Mouse (Mus musculus) CH12.LX (cell line): ENCODE results near the gene Alpk1. TPM values are rescaled to one million over a fixed set of nuclear protein-coding genes. Genes with fewer than 3 reads are reported as not detected.

Experiments
- DNase-seq: peaks from one replicate; pipeline ENCODE4 v3.0.0-alpha.2; 2013; ENCODE audit errors: extremely low read depth
- H3K27ac ChIP-seq: 2 replicates; pipeline ENCODE4 v1.5.1; 2012; ENCODE audit warnings: low read depth, mild to moderate bottlenecking, control low read depth, moderate library complexity; ENCODE audit not compliant: insufficient read depth
- H3K27me3 ChIP-seq: replicated peaks from 2 replicates; pipeline ENCODE3; 2012; ENCODE audit warnings: inconsistent platforms
- H3K36me3 ChIP-seq, 2 experiments: replicated peaks in 1 of 2; 2 replicates each; pipeline versions ENCODE3 to v1.6.1; 2012; ENCODE audit warnings: inconsistent platforms in 1 of 2, low read length in 1 of 2, mild to moderate bottlenecking in 1 of 2, mixed read lengths in 1 of 2, moderate library complexity in 1 of 2; ENCODE audit not compliant: control insufficient read depth in 1 of 2, insufficient read depth in 1 of 2
- H3K4me1 ChIP-seq, 2 experiments: 2 replicates each; pipeline ENCODE4 v1.6.1; 2012; ENCODE audit warnings: inconsistent platforms in 1 of 2, moderate library complexity in 1 of 2; ENCODE audit not compliant: insufficient read depth in 2 of 2, control insufficient read depth in 1 of 2
- H3K4me2 ChIP-seq: 2 replicates; pipeline ENCODE4 v1.6.1; 2012; ENCODE audit warnings: low read depth, mild to moderate bottlenecking, control low read depth; ENCODE audit not compliant: poor library complexity, insufficient read depth, severe bottlenecking
- H3K4me3 ChIP-seq, 3 experiments: fragments of 150-350 bp in 1 of 3; sonication (generic) in 1 of 3; replicated peaks in 1 of 3; 2 replicates each; pipeline versions ENCODE3 to v1.5.1; 2011 to 2012; ENCODE audit warnings: low read depth in 2 of 3, low read length in 2 of 3, mild to moderate bottlenecking in 2 of 3, moderate library complexity in 2 of 3, control low read depth in 1 of 3, improper control_type of control experiment in 1 of 3, inconsistent platforms in 1 of 3, mixed read lengths in 1 of 3; ENCODE audit not compliant: poor library complexity in 1 of 3
- H3K79me2 ChIP-seq: replicated peaks from 2 replicates; pipeline ENCODE4 v1.6.1; 2012; ENCODE audit warnings: mild to moderate bottlenecking, moderate library complexity; ENCODE audit not compliant: control insufficient read depth, poor library complexity, insufficient read depth, severe bottlenecking; ENCODE audit errors: extremely low read depth
- H3K9ac ChIP-seq: 2 replicates; pipeline ENCODE4 v1.6.1; 2012; ENCODE audit warnings: low read depth, mild to moderate bottlenecking, control low read depth, moderate library complexity; ENCODE audit not compliant: insufficient read depth
- H3K9me3 ChIP-seq: replicated peaks from 2 replicates; pipeline ENCODE3; 2012; ENCODE audit warnings: low read length, inconsistent platforms, mixed read lengths
- CHD2 ChIP-seq: IDR thresholded peaks from 2 replicates; pipeline ENCODE4 v1.6.1; 2011; ENCODE audit warnings: low read length, improper control_type of control experiment
- ETS1 ChIP-seq: conservative IDR thresholded peaks from 2 replicates; pipeline ENCODE4 v1.6.1; 2012; ENCODE audit warnings: low read depth, mild to moderate bottlenecking, inconsistent platforms, low read length, improper control_type of control experiment, moderate library complexity
- IRF4 ChIP-seq: IDR thresholded peaks from 2 replicates; pipeline ENCODE4 v1.6.1; 2014; ENCODE audit warnings: low read depth, mild to moderate bottlenecking, inconsistent platforms, low read length, improper control_type of control experiment
- JUN ChIP-seq: IDR thresholded peaks from 2 replicates; pipeline ENCODE4 v1.6.1; 2011; ENCODE audit warnings: low read depth, mild to moderate bottlenecking, low read length, improper control_type of control experiment, moderate library complexity; ENCODE audit not compliant: insufficient read depth
- JUND ChIP-seq: conservative IDR thresholded peaks from 2 replicates; pipeline ENCODE4 v1.6.1; 2011; ENCODE audit warnings: low read depth, low read length, improper control_type of control experiment
- NRF1 ChIP-seq: IDR thresholded peaks from 2 replicates; pipeline ENCODE4 v1.6.1; 2014; ENCODE audit warnings: low read depth, mild to moderate bottlenecking, inconsistent platforms, low read length, improper control_type of control experiment, moderate library complexity
- PAX5 ChIP-seq: IDR thresholded peaks from 2 replicates; pipeline ENCODE4 v1.6.1; 2012; ENCODE audit warnings: low read length, inconsistent platforms, mixed read lengths
- RCOR1 ChIP-seq: conservative IDR thresholded peaks from 2 replicates; pipeline ENCODE4 v1.6.1; 2012; ENCODE audit warnings: low read depth, mild to moderate bottlenecking, inconsistent platforms, low read length, improper control_type of control experiment
- SIN3A ChIP-seq: IDR thresholded peaks from 2 replicates; pipeline ENCODE4 v1.6.1; 2012; ENCODE audit warnings: low read length, improper control_type of control experiment, inconsistent platforms
- TCF12 ChIP-seq: IDR thresholded peaks from 2 replicates; pipeline ENCODE4 v1.6.1; 2014; ENCODE audit warnings: low read depth, mild to moderate bottlenecking, inconsistent platforms, low read length, improper control_type of control experiment
- UBTF ChIP-seq: IDR thresholded peaks from 2 replicates; pipeline ENCODE4 v1.6.1; 2012; ENCODE audit warnings: low read depth, mild to moderate bottlenecking, inconsistent platforms, low read length, improper control_type of control experiment, moderate library complexity
- USF2 ChIP-seq: conservative IDR thresholded peaks from 2 replicates; pipeline ENCODE4 v1.6.1; 2011; ENCODE audit warnings: low read depth, low read length, improper control_type of control experiment
- ZC3H11A ChIP-seq: IDR thresholded peaks from 2 replicates; pipeline ENCODE4 v1.6.1; 2012; ENCODE audit warnings: low read depth, mild to moderate bottlenecking, inconsistent platforms, low read length, improper control_type of control experiment
- ZMIZ1 ChIP-seq: IDR thresholded peaks from 2 replicates; pipeline ENCODE4 v1.6.1; 2012; ENCODE audit warnings: low read depth, mild to moderate bottlenecking, inconsistent platforms, low read length, improper control_type of control experiment
- dilution Hi-C: fragments of 300-500 bp; cut with MboI; formaldehyde crosslinking; loops from 2 replicates; pipeline ENCODE4 v1.14.3; 2020; ENCODE audit warnings: low sequenced_read_pairs; ENCODE audit not compliant: extremely low pct_unique_long_range_greater_than_20kb, extremely low pct_ligation_motif_present
- in situ Hi-C: fragments of 300-500 bp; cut with MboI; formaldehyde crosslinking; loops from 3 replicates; pipeline ENCODE4 v1.14.3; 2019; ENCODE audit warnings: low sequenced_read_pairs, low pct_ligation_motif_present, low pct_unique_long_range_greater_than_20kb, mixed read lengths
- polyA plus RNA-seq: library from polyadenylated mRNA; unstranded; fragments of >175 nt; gene quantifications from 2 replicates; pipeline ENCODE4 v1.2.1, GENCODE M21; 2012; ENCODE audit warnings: low read depth; ENCODE audit not compliant: insufficient read length
- total RNA-seq, 2 experiments: library from RNA; depleted of rRNA; stranded (reverse); fragments of 300-350 nt in 1 of 2; fragments of >200 nt in 1 of 2; gene quantifications; 2 replicates each; pipeline ENCODE4 v1.2.3; 2012 to 2014

Gene Alpk1
- total and polyA plus RNA-seq, 3 experiments, result 1.4 to 1.8 (median 1.5) TPM

DNA sequence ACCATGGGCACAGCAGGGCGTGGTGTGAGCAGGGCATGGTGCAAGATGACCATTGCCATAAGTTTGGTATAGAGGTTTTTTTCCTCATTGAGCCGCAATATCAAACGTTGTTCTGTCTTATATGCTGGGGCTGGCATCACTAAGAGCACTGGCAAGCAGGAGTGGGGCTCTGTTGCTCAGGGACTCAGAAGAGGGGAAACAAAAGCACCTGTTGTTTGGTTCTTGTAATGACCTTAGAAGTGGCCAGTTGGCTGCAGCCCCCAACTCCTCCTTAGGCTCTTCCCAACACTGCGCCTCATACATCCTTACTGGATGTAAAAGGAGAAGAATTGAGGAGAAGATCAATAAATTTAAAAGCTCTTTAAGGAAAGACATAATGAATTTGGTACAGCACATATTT is 31.7 kb downstream of the Alpk1 start:
- in situ Hi-C loops, result loop anchor here (25.0 kb wide), 2 partner anchors 111 to 286 kb away; partner anchors contain the start of gene Neurog2
- dilution Hi-C loops, result no loop called here
- no peak overlapping the region for H3K27ac ChIP-seq
- H3K27me3 ChIP-seq, result no peaks in the 10 kb centered on the region
- DNase-seq, result no peak
- H3K79me2 ChIP-seq, result no peaks in the 10 kb centered on the region
- H3K4me2 ChIP-seq, result no peak overlapping the region
- TF ChIP-seq ZMIZ1 (no peak), CHD2 (no peak), ETS1 (no peak), SIN3A (no peak), ZC3H11A (no peak), JUN (no peak), RCOR1 (no peak), TCF12 (no peak), PAX5 (no peak), JUND (no peak), USF2 (no peak), NRF1 (no peak), IRF4 (no peak), UBTF (no peak)
- TF ChIP-seq, all 38 proteins: peak for 0
- H3K4me1 ChIP-seq, result peaks cover 0 to 4% of the 10 kb centered on the region in 2 experiments; a peak in 1 of 4 replicates
- no peaks in the 10 kb centered on the region for H3K9me3 ChIP-seq
- H3K9ac ChIP-seq, result no peak overlapping the region
- no peak overlapping the region for H3K4me3 ChIP-seq
- no peaks in the 10 kb centered on the region for H3K36me3 ChIP-seq

GRCm38 (mm10) chr3:127745911-127746640 is 34.3 kb downstream of the Alpk1 start:
- DNase-seq, result no peak
- H3K36me3 ChIP-seq, result no peaks in the 10 kb centered on the region
- H3K27ac ChIP-seq, result no peak overlapping the region
- no peaks in the 10 kb centered on the region for H3K79me2 ChIP-seq
- peaks cover 3% of the 10 kb centered on the region for H3K9me3 ChIP-seq
- H3K4me2 ChIP-seq, result no peak overlapping the region
- no peak overlapping the region for H3K9ac ChIP-seq
- in situ Hi-C loops, result loop anchor here (25.0 kb wide), 2 partner anchors 109 to 284 kb away; partner anchors contain the start of gene Neurog2
- H3K27me3 ChIP-seq, result no peaks in the 10 kb centered on the region
- H3K4me1 ChIP-seq, result peaks cover 0 to 3% of the 10 kb centered on the region in 2 experiments; a peak in 1 of 4 replicates
- dilution Hi-C loops, result no loop called here
- no peak overlapping the region for H3K4me3 ChIP-seq
- no peak for TF ChIP-seq SIN3A
- TF ChIP-seq, all 38 proteins: peak for 0
